Mouse (Mus musculus) heart, adult 10 weeks (tissue): ENCODE data around the gene D630045J12Rik. TPM values are rescaled to one million over a fixed set of nuclear protein-coding genes. Genes with fewer than 3 reads are reported as not detected.

Experiments used
- polyA plus RNA-seq: library from polyadenylated mRNA; stranded (reverse); fragments of 350-450 nt; fragmentation: Illumina TruSeq; extraction: RNeasy Lipid Tissue Mini Kit (QIAGEN cat#74804); gene quantifications from one replicate; pipeline ENCODE4 v1.2.3, GENCODE M21; 2014; ENCODE audit warnings: low read depth, low replicate concordance

Gene D630045J12Rik
- polyA plus RNA-seq = 1.2 TPM

GRCm38 (mm10) chr6:38253736-38254641, at the start of gene D630045J12Rik:
D630045J12Rik (minus strand) TSS chr6:38254009.

GRCm38 (mm10) chr6:38298761-38299401, 45.1 kb upstream of the D630045J12Rik start, which contains the start of gene Zc3hav1l:
Zc3hav1l (minus strand) TSS chr6:38299259.

GRCm38 (mm10) chr6:38124207-38124835, 129.5 kb downstream of the D630045J12Rik start, which contains the start of gene Atp6v0a4:
Atp6v0a4 (minus strand) TSS chr6:38124586.

GRCm38 (mm10) chr6:38109160-38109795, 144.5 kb downstream of the D630045J12Rik start, which contains the start of gene Tmem213:
Tmem213 (plus strand) TSS chr6:38109255.

Other genes starting within 250 kb of the D630045J12Rik start
- gene Svopl, start 207.0 kb downstream of the D630045J12Rik start, polyA plus RNA-seq = 0.42 TPM
- not detected for gene Tmem213, start 144.8 kb downstream of the D630045J12Rik start, polyA plus RNA-seq
- 0.47 TPM for gene Atp6v0a4, start 129.4 kb downstream of the D630045J12Rik start, polyA plus RNA-seq
- 1.1 TPM for gene Zc3hav1l, start 45.2 kb upstream of the D630045J12Rik start, polyA plus RNA-seq
- 12.0 TPM for gene Zc3hav1, start 100.6 kb upstream of the D630045J12Rik start, polyA plus RNA-seq
- gene Ttc26, start 127.5 kb upstream of the D630045J12Rik start, polyA plus RNA-seq = 1.9 TPM
- gene Ubn2, start 179.9 kb upstream of the D630045J12Rik start, polyA plus RNA-seq = 11.0 TPM